Mouse (Mus musculus): Measurements from ENCODE around the gene Tmem56. TPM values are rescaled to one million over a fixed set of nuclear protein-coding genes. Genes with fewer than 3 reads are reported as not detected.

The Tmem56 gene
- total RNA-seq, 1 experiment = 0.67 TPM

- in situ Hi-C loops (cut with MboI; ENCODE audit: low sequenced_read_pairs in 2 of 2, unreplicated experiment in 2 of 2) = no loop called here
- H3K4me1 ChIP-seq (ENCODE audit: control insufficient read depth in 2 of 2, insufficient read depth in 2 of 2, low read length in 2 of 2, poor library complexity in 1 of 2) = no peaks in the 10 kb centered on the region
Observed at GRCm38 (mm10) chr3:121264242-121264641, 18.7 kb downstream of the Tmem56 start.

GRCm38 (mm10) chr3:121263205-121263548 lies 19.7 kb downstream of the Tmem56 start:
- Histone ChIP-seq H3K36me3 (ENCODE audit: control insufficient read depth, insufficient read depth, low read length, poor library complexity, severe bottlenecking) (no peaks in the 10 kb centered on the region), H3K4me1 (ENCODE audit: control insufficient read depth in 2 of 2, insufficient read depth in 2 of 2, low read length in 2 of 2, poor library complexity in 1 of 2) (no peaks in the 10 kb centered on the region), H3K9me3 (ENCODE audit: control insufficient read depth, insufficient read depth, low read depth, low read length) (no peaks in the 10 kb centered on the region), H3K4me3 (ENCODE audit: insufficient read depth in 1 of 2, low read depth in 1 of 2, low read length in 2 of 2, poor library complexity in 1 of 2, severe bottlenecking in 1 of 2) (peak overlapping the region; percentile 59 to 74), H3K9ac (ENCODE audit: insufficient read depth, low read depth, low read length, poor library complexity, severe bottlenecking) (peak overlapping the region; percentile 80; the same call in 1 of the 2 replicates), H3K27ac (ENCODE audit: insufficient read depth, low read depth, low read length, poor library complexity, severe bottlenecking) (no peak overlapping the region)
- in situ Hi-C loops (cut with MboI; ENCODE audit: low sequenced_read_pairs in 2 of 2, unreplicated experiment in 2 of 2) = no loop called here
- TF ChIP-seq CHD2 (IDR thresholded peaks at IDR 0.05; ENCODE audit: low read depth, low read length) (no peak), ZNF384 (IDR thresholded peaks at IDR 0.05; ENCODE audit: low read depth, low read length) (peak; percentile 62; the same call in 1 of the 2 replicates)
- peak; percentile 12 for DNase-seq (ENCODE audit: low read depth, low spot score)

More at GRCm38 (mm10) chr3:121264242-121264641, 18.7 kb downstream of the Tmem56 start:
- DNase-seq (ENCODE audit: low read depth, low spot score) = no peak
- Histone ChIP-seq H3K36me3 (ENCODE audit: control insufficient read depth, insufficient read depth, low read length, poor library complexity, severe bottlenecking) (no peaks in the 10 kb centered on the region), H3K9me3 (ENCODE audit: control insufficient read depth, insufficient read depth, low read depth, low read length) (no peaks in the 10 kb centered on the region), H3K4me3 (ENCODE audit: insufficient read depth in 1 of 2, low read depth in 1 of 2, low read length in 2 of 2, poor library complexity in 1 of 2, severe bottlenecking in 1 of 2) (no peak overlapping the region), H3K9ac (ENCODE audit: insufficient read depth, low read depth, low read length, poor library complexity, severe bottlenecking) (no peak overlapping the region), H3K27ac (ENCODE audit: insufficient read depth, low read depth, low read length, poor library complexity, severe bottlenecking) (no peak overlapping the region)
- TF ChIP-seq CHD2 (IDR thresholded peaks at IDR 0.05; ENCODE audit: low read depth, low read length) (no peak), MAFK (IDR thresholded peaks at IDR 0.05; ENCODE audit: insufficient read depth, low read depth, low read length) (no peak), HCFC1 (IDR thresholded peaks at IDR 0.05; ENCODE audit: borderline replicate concordance, insufficient read depth, low read length) (no peak), ZC3H11A (IDR thresholded peaks at IDR 0.05; ENCODE audit: borderline replicate concordance, low read depth, low read length) (no peak), ZNF384 (IDR thresholded peaks at IDR 0.05; ENCODE audit: low read depth, low read length) (no peak)

DNA sequence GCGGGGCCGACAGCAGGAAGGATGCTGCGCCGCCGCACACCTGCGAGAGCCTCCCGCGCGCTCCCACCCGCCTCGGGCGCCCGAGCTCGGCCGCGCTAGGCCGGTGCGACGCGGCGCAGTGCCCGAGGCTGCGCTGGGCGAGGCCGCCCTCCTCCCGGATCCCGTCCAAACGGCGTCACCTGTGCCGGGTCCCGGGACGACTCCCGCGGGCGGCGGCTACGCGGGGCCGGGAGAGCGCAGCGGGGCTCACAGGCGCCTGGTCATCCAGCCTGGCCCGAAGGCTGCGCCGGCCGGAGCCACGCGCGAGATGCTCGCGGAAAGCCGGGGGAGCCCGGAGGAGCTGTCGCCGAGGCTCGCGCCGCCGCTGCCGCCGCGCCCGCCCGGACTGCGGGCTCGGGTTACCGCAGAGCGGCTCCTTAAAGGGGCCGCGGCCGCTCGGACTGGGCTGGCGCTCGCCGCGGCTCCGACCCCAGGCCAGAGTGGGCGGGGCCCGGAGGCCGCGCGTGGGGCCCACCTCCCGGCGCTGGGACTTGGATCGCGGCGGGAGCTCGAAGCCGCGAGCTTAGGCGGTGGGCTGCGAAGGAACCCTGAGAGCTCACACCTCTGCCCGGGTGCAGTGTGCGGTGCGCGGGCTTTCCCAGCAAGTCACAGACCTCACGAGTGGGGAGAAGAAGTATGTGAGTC lies 20.2 kb downstream of the Tmem56 start:
- DNase-seq (ENCODE audit: low read depth, low spot score) = peak; percentile 16
- Histone ChIP-seq H3K9me3 (ENCODE audit: control insufficient read depth, insufficient read depth, low read depth, low read length) (no peaks in the 10 kb centered on the region), H3K27ac (ENCODE audit: insufficient read depth, low read depth, low read length, poor library complexity, severe bottlenecking) (no peak overlapping the region), H3K36me3 (ENCODE audit: control insufficient read depth, insufficient read depth, low read length, poor library complexity, severe bottlenecking) (no peaks in the 10 kb centered on the region), H3K4me3 (ENCODE audit: insufficient read depth in 1 of 2, low read depth in 1 of 2, low read length in 2 of 2, poor library complexity in 1 of 2, severe bottlenecking in 1 of 2) (peak overlapping the region; percentile 59 to 74), H3K9ac (ENCODE audit: insufficient read depth, low read depth, low read length, poor library complexity, severe bottlenecking) (peak overlapping the region; percentile 80), H3K4me1 (ENCODE audit: control insufficient read depth in 2 of 2, insufficient read depth in 2 of 2, low read length in 2 of 2, poor library complexity in 1 of 2) (no peaks in the 10 kb centered on the region)
- in situ Hi-C loops (cut with MboI; ENCODE audit: low sequenced_read_pairs in 2 of 2, unreplicated experiment in 2 of 2) = no loop called here
- no peak for TF ChIP-seq MAFK (IDR thresholded peaks at IDR 0.05; ENCODE audit: insufficient read depth, low read depth, low read length)
- no peak for TF ChIP-seq CHD2 (IDR thresholded peaks at IDR 0.05; ENCODE audit: low read depth, low read length)
- no peak for TF ChIP-seq ZC3H11A (IDR thresholded peaks at IDR 0.05; ENCODE audit: borderline replicate concordance, low read depth, low read length)
- TF ChIP-seq ZNF384 (IDR thresholded peaks at IDR 0.05; ENCODE audit: low read depth, low read length) = no peak

DNA sequence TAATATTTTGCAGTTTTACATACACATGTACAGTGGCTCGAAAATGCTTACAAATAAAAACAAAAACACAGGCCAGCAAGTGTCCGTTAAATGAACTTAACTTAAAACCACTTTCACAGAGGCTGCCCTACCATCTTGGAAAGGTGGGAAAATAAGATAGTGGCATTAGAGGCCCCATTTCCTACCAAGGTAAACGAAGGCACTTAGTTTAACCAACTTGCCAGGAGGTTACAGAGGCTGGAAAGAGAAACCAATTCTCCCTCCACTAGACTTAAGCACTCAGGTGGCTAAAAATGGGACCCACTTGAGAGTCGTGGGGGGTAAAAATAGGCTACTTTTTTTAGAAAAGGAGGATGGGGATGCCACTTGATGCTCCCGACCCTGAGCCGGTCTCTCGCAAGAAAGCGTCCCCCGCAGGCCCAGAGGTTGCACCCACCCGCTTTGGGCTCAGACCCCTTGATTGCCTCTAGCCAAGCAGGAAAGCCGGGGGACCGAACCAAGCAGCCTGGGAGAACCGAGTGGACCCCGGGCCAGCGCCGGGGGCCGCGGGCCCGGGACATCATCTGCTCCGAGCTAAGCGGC lies 20.9 kb downstream of the Tmem56 start:
- no peak overlapping the region for H3K27ac ChIP-seq (ENCODE audit: insufficient read depth, low read depth, low read length, poor library complexity, severe bottlenecking)
- peak overlapping the region; percentile 80; the same call in 1 of the 2 replicates for H3K9ac ChIP-seq (ENCODE audit: insufficient read depth, low read depth, low read length, poor library complexity, severe bottlenecking)

More for the DNA sequence above, 20.9 kb downstream of the Tmem56 start:
- DNase-seq (ENCODE audit: low read depth, low spot score) = no peak
- Histone ChIP-seq H3K4me3 (ENCODE audit: insufficient read depth in 1 of 2, low read depth in 1 of 2, low read length in 2 of 2, poor library complexity in 1 of 2, severe bottlenecking in 1 of 2) (peak overlapping the region; percentile 59 to 74), H3K4me1 (ENCODE audit: control insufficient read depth in 2 of 2, insufficient read depth in 2 of 2, low read length in 2 of 2, poor library complexity in 1 of 2) (no peaks in the 10 kb centered on the region), H3K9me3 (ENCODE audit: control insufficient read depth, insufficient read depth, low read depth, low read length) (no peaks in the 10 kb centered on the region), H3K36me3 (ENCODE audit: control insufficient read depth, insufficient read depth, low read length, poor library complexity, severe bottlenecking) (no peaks in the 10 kb centered on the region)
- in situ Hi-C loops (cut with MboI; ENCODE audit: low sequenced_read_pairs in 2 of 2, unreplicated experiment in 2 of 2) = no loop called here
- no peak for TF ChIP-seq CHD2 (IDR thresholded peaks at IDR 0.05; ENCODE audit: low read depth, low read length)
- no peak for TF ChIP-seq ZC3H11A (IDR thresholded peaks at IDR 0.05; ENCODE audit: borderline replicate concordance, low read depth, low read length)
- TF ChIP-seq HCFC1 (IDR thresholded peaks at IDR 0.05; ENCODE audit: borderline replicate concordance, insufficient read depth, low read length) = no peak
- TF ChIP-seq ZNF384 (IDR thresholded peaks at IDR 0.05; ENCODE audit: low read depth, low read length) = no peak
- no peak for TF ChIP-seq MAFK (IDR thresholded peaks at IDR 0.05; ENCODE audit: insufficient read depth, low read depth, low read length)

Measured in ES-E14 (cell line).